Mouse (Mus musculus): ENCODE results near the gene Fam216b. TPM values are rescaled to one million over a fixed set of nuclear protein-coding genes. Genes with fewer than 3 reads are reported as not detected.
A peak's percentile ranks its signal among the peaks of the same experiment; 100 is the strongest.

The Fam216b gene
- total and polyA plus RNA-seq, 3 experiments, result not detected

- Histone ChIP-seq H3K9me3 (replicated peaks; ENCODE audit: insufficient read depth, low read length) (no peaks in the 10 kb centered on the region), H3K27me3 (ENCODE audit: control insufficient read depth in 1 of 2, insufficient read depth in 2 of 2, low read length in 2 of 2) (no peaks in the 10 kb centered on the region), H3K4me3 (ENCODE audit: control insufficient read depth in 1 of 2, insufficient read depth in 1 of 2, low read depth in 2 of 2, low read length in 2 of 2) (no peak overlapping the region), H3K9ac (ENCODE audit: control insufficient read depth, low read depth, low read length, poor library complexity, severe bottlenecking) (no peak overlapping the region), H3K27ac (ENCODE audit: control insufficient read depth, low read depth, low read length) (no peak overlapping the region), H3K79me2 (ENCODE audit: control insufficient read depth, insufficient read depth, low read length, poor library complexity) (no peaks in the 10 kb centered on the region), H3K36me3 (ENCODE audit: control insufficient read depth in 1 of 2, insufficient read depth in 2 of 2, low read length in 2 of 2) (no peaks in the 10 kb centered on the region), H3K4me1 (ENCODE audit: control insufficient read depth in 1 of 2, insufficient read depth in 2 of 2, low read length in 2 of 2) (no peaks in the 10 kb centered on the region)
- no peak for DNase-seq (ENCODE audit: low read depth, low spot score)
- TF ChIP-seq POLR2AphosphoS2 (IDR thresholded peaks at IDR 0.05; ENCODE audit: low read length) (no peak), CTCF (IDR thresholded peaks at IDR 0.05 in 2 of 3, conservative IDR thresholded peaks at IDR 0.05 in 1 of 3; ENCODE audit: control insufficient read depth in 1 of 3, insufficient read depth in 1 of 3, low read depth in 2 of 3, low read length in 3 of 3, poor library complexity in 1 of 3, severe bottlenecking in 1 of 3) (peak in 1 of 3 experiments; percentile 7; a peak in 1 of 6 replicates)
These were observed 46.8 kb downstream of the Fam216b start for GRCm38 (mm10) chr14:78041886-78042526.

GRCm38 (mm10) chr14:78040643-78041042, 48.2 kb downstream of the Fam216b start:
- H3K27ac ChIP-seq (ENCODE audit: control insufficient read depth, low read depth, low read length), result no peak overlapping the region
- no peaks in the 10 kb centered on the region for H3K4me1 ChIP-seq (ENCODE audit: control insufficient read depth in 1 of 2, insufficient read depth in 2 of 2, low read length in 2 of 2)
- no peaks in the 10 kb centered on the region for H3K36me3 ChIP-seq (ENCODE audit: control insufficient read depth in 1 of 2, insufficient read depth in 2 of 2, low read length in 2 of 2)
- H3K9ac ChIP-seq (ENCODE audit: control insufficient read depth, low read depth, low read length, poor library complexity, severe bottlenecking), result no peak overlapping the region
- no peaks in the 10 kb centered on the region for H3K79me2 ChIP-seq (ENCODE audit: control insufficient read depth, insufficient read depth, low read length, poor library complexity)
- H3K4me3 ChIP-seq (ENCODE audit: control insufficient read depth in 1 of 2, insufficient read depth in 1 of 2, low read depth in 2 of 2, low read length in 2 of 2), result no peak overlapping the region
- DNase-seq (ENCODE audit: low read depth, low spot score), result no peak
- no peaks in the 10 kb centered on the region for H3K27me3 ChIP-seq (ENCODE audit: control insufficient read depth in 1 of 2, insufficient read depth in 2 of 2, low read length in 2 of 2)
- TF ChIP-seq TAL1 (IDR thresholded peaks at IDR 0.05; ENCODE audit: low read length) (no peak), ZNF384 (IDR thresholded peaks at IDR 0.05; ENCODE audit: low read depth, low read length) (no peak), BHLHE40 (IDR thresholded peaks at IDR 0.05; ENCODE audit: borderline replicate concordance, low read depth, low read length) (no peak), POLR2A (IDR thresholded peaks at IDR 0.05; ENCODE audit: control insufficient read depth in 1 of 2, insufficient read depth in 1 of 2, low read depth in 1 of 2, low read length in 2 of 2, poor library complexity in 1 of 2) (no peak), E2F4 (IDR thresholded peaks at IDR 0.05; ENCODE audit: borderline replicate concordance, low read depth, low read length) (no peak), MAFK (IDR thresholded peaks at IDR 0.05; ENCODE audit: borderline replicate concordance, low read depth, low read length) (no peak), USF1 (IDR thresholded peaks at IDR 0.05; ENCODE audit: low read depth, low read length) (no peak), SMC3 (IDR thresholded peaks at IDR 0.05; ENCODE audit: low read depth, low read length) (no peak), POLR2AphosphoS5 (IDR thresholded peaks at IDR 0.05; ENCODE audit: borderline replicate concordance, low read depth, low read length) (no peak), HCFC1 (IDR thresholded peaks at IDR 0.05; ENCODE audit: low read depth, low read length) (no peak), MAX (IDR thresholded peaks at IDR 0.05; ENCODE audit: low read length) (no peak), ZC3H11A (IDR thresholded peaks at IDR 0.05; ENCODE audit: low read depth, low read length) (no peak), CHD1 (IDR thresholded peaks at IDR 0.05; ENCODE audit: low read depth, low read length) (no peak), ZKSCAN1 (IDR thresholded peaks at IDR 0.05; ENCODE audit: low read depth, low read length) (no peak), TCF12 (IDR thresholded peaks at IDR 0.05; ENCODE audit: low read depth, low read length) (no peak), NELFE (IDR thresholded peaks at IDR 0.05; ENCODE audit: low read depth, low read length) (no peak), RCOR1 (IDR thresholded peaks at IDR 0.05; ENCODE audit: low read depth, low read length) (no peak)
- H3K9me3 ChIP-seq (replicated peaks; ENCODE audit: insufficient read depth, low read length), result no peaks in the 10 kb centered on the region
